In the genomic region with DNA sequence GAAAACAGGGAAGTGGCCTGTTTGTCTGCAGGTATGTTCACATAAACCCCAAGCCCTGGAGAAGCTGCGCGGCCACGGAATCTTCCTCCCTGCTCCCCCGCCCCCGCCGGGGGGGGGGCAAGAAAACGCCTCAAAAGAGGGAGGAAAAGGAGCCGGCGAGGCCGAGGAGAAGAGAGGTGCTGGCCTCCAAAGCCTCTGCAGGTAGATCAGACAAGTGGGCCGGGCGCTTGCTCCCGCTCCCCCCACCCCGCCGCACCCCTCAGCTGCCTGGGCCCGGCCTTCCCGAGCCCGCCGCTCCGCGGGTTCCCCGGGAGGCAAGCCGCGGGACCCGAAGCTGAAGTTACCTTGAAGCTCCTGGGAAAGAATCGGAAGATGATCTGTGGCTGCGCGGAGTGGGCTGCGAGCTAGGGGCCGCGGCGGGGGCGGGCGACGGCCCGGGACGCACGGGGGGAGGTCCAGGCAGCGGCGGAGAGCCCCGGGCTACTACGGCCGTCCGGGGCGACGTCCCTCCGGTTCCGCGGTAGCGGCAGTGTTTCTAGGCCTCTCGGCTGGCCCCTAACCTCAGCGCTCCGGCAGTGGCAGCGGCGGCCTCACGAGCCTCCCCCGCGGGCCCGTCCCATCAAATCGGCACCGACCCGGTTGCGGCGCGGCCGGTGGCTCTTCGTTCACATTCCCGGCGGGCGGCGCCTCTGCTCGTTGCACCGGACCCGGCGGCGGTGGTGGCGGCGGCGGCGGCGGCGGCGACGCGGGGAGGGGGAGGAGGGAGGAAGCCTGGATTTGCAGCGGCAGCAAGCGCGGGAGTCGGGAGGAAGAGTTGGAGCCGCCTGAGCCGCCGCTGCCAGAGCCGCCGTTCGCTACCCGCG, we compare ENCODE assay signal across 8 mouse cellular contexts. TPM values are rescaled to one million over a fixed set of nuclear protein-coding genes. Genes with fewer than 3 reads are reported as not detected.
DNase-seq lines count a peak whose midpoint lies in the region; ATAC-seq and TF ChIP-seq lines count a peak whose summit lies in the region.

No protein-coding gene starts in this region.

- TF ChIP-seq POLR2A in kidney, adult 2 months (IDR thresholded peaks at IDR 0.05; ENCODE audit: low read depth, low read length), result no peak
- peak; percentile 24 for TF ChIP-seq POLR2A in myocyte (IDR thresholded peaks at IDR 0.05; ENCODE audit: insufficient read length, low read depth)

- no peaks in the 10 kb centered on the region for H3K27me3 ChIP-seq in kidney, adult 2 months (replicated peaks; ENCODE audit: control insufficient read depth, insufficient read depth, low read length)
- H3K27me3 ChIP-seq in forebrain, embryonic 11.5 days (ENCODE audit: control insufficient read depth, insufficient read depth, low read length), result no peaks in the 10 kb centered on the region
- no peaks in the 10 kb centered on the region for H3K27me3 ChIP-seq in intestine, embryonic 15.5 days (replicated peaks)
- H3K27me3 ChIP-seq in liver, embryonic 12.5 days (replicated peaks), result no peaks in the 10 kb centered on the region
- H3K27me3 ChIP-seq in myocyte (ENCODE audit: control insufficient read depth, insufficient read depth, insufficient read length), result no peaks in the 10 kb centered on the region
- H3K27me3 ChIP-seq in stomach, postnatal 0 days (ENCODE audit: control insufficient read depth, insufficient read depth, low read length), result no peaks in the 10 kb centered on the region

- 1% methylated on average over 83 of the region's 97 CpGs for WGBS in kidney, adult 2 months
- WGBS in forebrain, embryonic 11.5 days, result under 1% methylated on average over 79 of the region's 97 CpGs
- WGBS in intestine, embryonic 15.5 days, result under 1% methylated on average over 85 of the region's 97 CpGs
- under 1% methylated on average over 71 of the region's 97 CpGs for WGBS in liver, embryonic 12.5 days (ENCODE audit: insufficient replicate concordance)
- under 1% methylated on average over 61 of the region's 97 CpGs for WGBS in stomach, postnatal 0 days

- peak overlapping the region; percentile 97 for H3K9ac ChIP-seq in forebrain, embryonic 11.5 days (ENCODE audit: low read length)
- H3K9ac ChIP-seq in intestine, embryonic 15.5 days, result peak overlapping the region; percentile 97
- H3K9ac ChIP-seq in liver, embryonic 12.5 days, result peak overlapping the region; percentile 97
- H3K9ac ChIP-seq in stomach, postnatal 0 days (ENCODE audit: low read length), result peak overlapping the region; percentile 91

- peak overlapping the region; percentile 94 for H3K27ac ChIP-seq in kidney, adult 2 months (ENCODE audit: insufficient read depth, low read depth, low read length)
- peak overlapping the region; percentile 97 for H3K27ac ChIP-seq in forebrain, embryonic 11.5 days (ENCODE audit: low read depth, low read length)
- peak overlapping the region; percentile 96 for H3K27ac ChIP-seq in intestine, embryonic 15.5 days
- peak overlapping the region; percentile 95 for H3K27ac ChIP-seq in liver, embryonic 12.5 days
- H3K27ac ChIP-seq in stomach, postnatal 0 days (replicated peaks), result peak overlapping the region; percentile 98

- H3K4me1 ChIP-seq in kidney, adult 2 months (ENCODE audit: control insufficient read depth, insufficient read depth, low read length), result peaks cover 6% of the 10 kb centered on the region; the same call in 1 of the 2 replicates
- H3K4me1 ChIP-seq in forebrain, embryonic 11.5 days (replicated peaks; ENCODE audit: control insufficient read depth, insufficient read depth, low read length), result peaks cover 5% of the 10 kb centered on the region
- H3K4me1 ChIP-seq in intestine, embryonic 15.5 days (replicated peaks), result 0 out of 2 replicates have a peak, but pooled peaks cover 6% of the 10 kb centered on the region
- H3K4me1 ChIP-seq in liver, embryonic 12.5 days, result peaks cover 36% of the 10 kb centered on the region
- H3K4me1 ChIP-seq in stomach, postnatal 0 days (replicated peaks; ENCODE audit: control insufficient read depth, insufficient read depth), result no peaks in the 10 kb centered on the region

- no peaks in the 10 kb centered on the region for H3K9me3 ChIP-seq in forebrain, embryonic 11.5 days (ENCODE audit: control insufficient read depth, low read length)
- no peaks in the 10 kb centered on the region for H3K9me3 ChIP-seq in intestine, embryonic 15.5 days
- H3K9me3 ChIP-seq in liver, embryonic 12.5 days (replicated peaks), result no peaks in the 10 kb centered on the region
- no peaks in the 10 kb centered on the region for H3K9me3 ChIP-seq in stomach, postnatal 0 days (ENCODE audit: control insufficient read depth, low read length)

- no peak for TF ChIP-seq EP300 in stomach, postnatal 0 days (optimal IDR thresholded peaks at IDR 0.05)

- peaks cover 42% of the 10 kb centered on the region for H3K79me2 ChIP-seq in myocyte (ENCODE audit: control insufficient read depth, insufficient read depth)

- H3K36me3 ChIP-seq in kidney, adult 2 months (ENCODE audit: control insufficient read depth, insufficient read depth, low read length), result peaks cover 2% of the 10 kb centered on the region; the same call in 1 of the 2 replicates
- H3K36me3 ChIP-seq in forebrain, embryonic 11.5 days (ENCODE audit: control insufficient read depth, insufficient read depth, low read length), result peaks cover 5% of the 10 kb centered on the region; the same call in 1 of the 2 replicates
- no peaks in the 10 kb centered on the region for H3K36me3 ChIP-seq in intestine, embryonic 15.5 days
- peaks cover 23% of the 10 kb centered on the region for H3K36me3 ChIP-seq in liver, embryonic 12.5 days
- H3K36me3 ChIP-seq in myocyte (ENCODE audit: control insufficient read depth, insufficient read depth), result peaks cover 13% of the 10 kb centered on the region
- H3K36me3 ChIP-seq in stomach, postnatal 0 days (ENCODE audit: control insufficient read depth, insufficient read depth, low read length), result no peaks in the 10 kb centered on the region

- ATAC-seq in forebrain, embryonic 11.5 days (replicated peaks; ENCODE audit: low FRiP score), result peak; percentile 25
- peak; percentile 44 for ATAC-seq in intestine, embryonic 15.5 days
- ATAC-seq in liver, embryonic 12.5 days, result peak; percentile 36
- no peak; the same call in 1 of the 2 replicates for ATAC-seq in stomach, postnatal 0 days (ENCODE audit: low FRiP score, low TSS enrichment)

- peak overlapping the region; percentile 66 for H3K4me2 ChIP-seq in forebrain, embryonic 11.5 days (ENCODE audit: low read depth, low read length, severe bottlenecking)
- peak overlapping the region; percentile 82 for H3K4me2 ChIP-seq in intestine, embryonic 15.5 days (replicated peaks)
- H3K4me2 ChIP-seq in liver, embryonic 12.5 days, result peak overlapping the region; percentile 96
- H3K4me2 ChIP-seq in myocyte (ENCODE audit: low read depth), result peak overlapping the region; percentile 84
- H3K4me2 ChIP-seq in stomach, postnatal 0 days (replicated peaks; ENCODE audit: low read depth), result peak overlapping the region; percentile 90

- H3K4me3 ChIP-seq in kidney, adult 2 months (ENCODE audit: insufficient read depth, low read depth, low read length), result peak overlapping the region; percentile 84
- H3K4me3 ChIP-seq in forebrain, embryonic 11.5 days (ENCODE audit: low read depth, low read length), result peak overlapping the region; percentile 99
- H3K4me3 ChIP-seq in intestine, embryonic 15.5 days (replicated peaks), result peak overlapping the region; percentile 99
- H3K4me3 ChIP-seq in liver, embryonic 12.5 days, result peak overlapping the region; percentile 100
- peak overlapping the region; percentile 59 for H3K4me3 ChIP-seq in myocyte
- peak overlapping the region; percentile 97 for H3K4me3 ChIP-seq in stomach, postnatal 0 days (ENCODE audit: low read depth, low read length)

- peak overlapping the region; percentile 95 for H3ac ChIP-seq in myocyte (ENCODE audit: control insufficient read depth, insufficient read length)

- TF ChIP-seq CTCF in kidney, adult 2 months (conservative IDR thresholded peaks at IDR 0.05; ENCODE audit: insufficient read depth, insufficient read length, low read depth, low read length), result no peak
- TF ChIP-seq CTCF in stomach, postnatal 0 days (IDR thresholded peaks at IDR 0.05; ENCODE audit: low read depth), result no peak

- DNase-seq in kidney, adult 2 months, result peak; percentile 39
- no peak for DNase-seq in kidney, adult 18-20 months
- DNase-seq in brain, adult 2 months (ENCODE audit: low read depth, low spot score), result peak; percentile 43
- DNase-seq in forebrain, embryonic 11.5 days (ENCODE audit: low spot score), result no peak
- peak; percentile 70 for DNase-seq in stomach, postnatal 0 days (ENCODE audit: low spot score)

TF ChIP-seq in myocyte, 11 proteins besides CTCF, POLR2A, EP300 and RAD21:
- TF ChIP-seq MYOD1 (IDR thresholded peaks at IDR 0.05; ENCODE audit: control insufficient read depth in 1 of 3, insufficient read length in 2 of 3, low read depth in 2 of 3), result no peak
- no peak for TF ChIP-seq MAX (IDR thresholded peaks at IDR 0.05; ENCODE audit: low read depth)
- no peak for TF ChIP-seq MYOG (IDR thresholded peaks at IDR 0.05; ENCODE audit: control insufficient read depth in 1 of 3, insufficient read depth in 1 of 3, insufficient read length in 2 of 3, low read depth in 2 of 3)
- no peak for TF ChIP-seq USF1 (IDR thresholded peaks at IDR 0.05; ENCODE audit: low read depth)
- TF ChIP-seq E2F4 (IDR thresholded peaks at IDR 0.05; ENCODE audit: insufficient read depth), result no peak
- no peak for TF ChIP-seq POLR2AphosphoS2 (IDR thresholded peaks at IDR 0.05; ENCODE audit: insufficient read length, low read depth)
- TF ChIP-seq SRF (IDR thresholded peaks at IDR 0.05; ENCODE audit: control insufficient read depth, insufficient read length, low read depth), result no peak
- TF ChIP-seq TCF3 (IDR thresholded peaks at IDR 0.05; ENCODE audit: insufficient read length, low read depth), result no peak
- no peak for TF ChIP-seq REST (IDR thresholded peaks at IDR 0.05; ENCODE audit: insufficient read depth, insufficient read length)
- TF ChIP-seq TCF12 (IDR thresholded peaks at IDR 0.05; ENCODE audit: insufficient read depth, poor library complexity, severe bottlenecking), result no peak

RNA-seq across cellular contexts. Expression of gene Ppp2r5e, which starts 0.5 kb away (rescaled TPM):
- 17.1 and 17.3 TPM in 2 replicates for polyA plus RNA-seq in kidney, adult 2 months (2012; rRNA removed)
- 24.9 and 26.1 TPM in 2 replicates for polyA plus RNA-seq in forebrain, embryonic 11.5 days (2014; fragmentation: Nextera tagmentation; extraction: Ambion mirVana)
- 9.3 and 11.8 TPM in 2 replicates for polyA plus RNA-seq in intestine, embryonic 15.5 days (2015; fragmentation: Nextera tagmentation; extraction: Ambion mirVana)
- polyA plus RNA-seq in liver, embryonic 12.5 days (2016; fragmentation: Nextera tagmentation; extraction: Ambion mirVana), result 7.9 and 8.0 TPM in 2 replicates
- polyA plus RNA-seq in myocyte (2012; fragmentation: generic; extraction: Trizol), result 15.4 TPM
- 8.3 and 8.9 TPM in 2 replicates for polyA plus RNA-seq in stomach, postnatal 0 days (2015; fragmentation: Nextera tagmentation; extraction: Ambion mirVana)

Comparison
In these comparisons a context has a peak if more than half of its experiments do, and no peak if none do; other contexts are left out.
1. DNase-seq: peak in kidney, adult 2 months (single experiment), brain, adult 2 months (single experiment) and stomach, postnatal 0 days (single experiment); none in kidney, adult 18-20 months (single experiment) and forebrain, embryonic 11.5 days (single experiment).
2. Peak in every context shown above with its lines, with median percentiles within 50 percentile points of each other: H3K27ac ChIP-seq, H3K4me3 ChIP-seq, H3K4me2 ChIP-seq and H3K9ac ChIP-seq.